Mouse (Mus musculus): ENCODE measurements around the gene Slc6a16. TPM values are rescaled to one million over a fixed set of nuclear protein-coding genes. Genes with fewer than 3 reads are reported as not detected.

The Slc6a16 gene
- polyA plus RNA-seq, 1 experiment = 0.63 TPM

DNA sequence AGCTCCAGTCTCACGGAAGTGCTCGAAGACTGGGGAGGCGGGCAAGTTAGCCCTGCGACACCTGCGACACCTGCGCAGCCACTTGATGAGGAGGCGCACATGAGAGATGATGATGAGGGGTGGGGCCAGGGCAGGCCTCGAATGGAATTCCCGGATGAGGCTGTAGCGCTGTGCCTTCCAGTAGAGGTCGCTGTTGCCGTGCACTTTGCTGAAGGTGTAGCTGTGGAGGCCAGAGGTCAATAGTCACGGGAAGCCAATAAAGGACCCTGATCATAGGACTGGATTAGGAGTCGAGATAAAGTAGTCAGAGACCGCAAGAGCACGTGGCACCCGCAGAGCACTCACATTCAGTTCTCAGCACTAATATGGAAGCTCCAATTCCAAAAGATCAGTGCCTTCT is 64.4 kb downstream of the Slc6a16 start:
- Histone ChIP-seq H3K9ac (ENCODE audit: low read depth, poor library complexity, severe bottlenecking) (0 out of 2 replicates have a peak overlapping the region, but pooled peaks have one; percentile 9), H3K4me1 (ENCODE audit: control insufficient read depth, insufficient read depth, low read length) (no peaks in the 10 kb centered on the region), H3K27ac (ENCODE audit: insufficient read depth, low read length) (no peak overlapping the region), H3K9me3 (replicated peaks; ENCODE audit: control insufficient read depth, insufficient read depth, low read length, poor library complexity, severe bottlenecking) (no peaks in the 10 kb centered on the region), H3K36me3 (ENCODE audit: control insufficient read depth, insufficient read depth, low read length, poor library complexity, severe bottlenecking) (peaks cover 8% of the 10 kb centered on the region), H3K27me3 (ENCODE audit: control insufficient read depth, insufficient read depth, low read length, poor library complexity, severe bottlenecking) (no peaks in the 10 kb centered on the region), H3K4me3 (ENCODE audit: low read depth, low read length) (no peak overlapping the region)
- TF ChIP-seq CTCF (IDR thresholded peaks at IDR 0.05; ENCODE audit: low read depth, low read length) (peak; percentile 99), POLR2A (IDR thresholded peaks at IDR 0.05; ENCODE audit: insufficient read depth, low read length) (no peak), EP300 (IDR thresholded peaks at IDR 0.05; ENCODE audit: insufficient read depth, low read depth, low read length) (peak; percentile 77; the same call in 1 of the 2 replicates)

DNA sequence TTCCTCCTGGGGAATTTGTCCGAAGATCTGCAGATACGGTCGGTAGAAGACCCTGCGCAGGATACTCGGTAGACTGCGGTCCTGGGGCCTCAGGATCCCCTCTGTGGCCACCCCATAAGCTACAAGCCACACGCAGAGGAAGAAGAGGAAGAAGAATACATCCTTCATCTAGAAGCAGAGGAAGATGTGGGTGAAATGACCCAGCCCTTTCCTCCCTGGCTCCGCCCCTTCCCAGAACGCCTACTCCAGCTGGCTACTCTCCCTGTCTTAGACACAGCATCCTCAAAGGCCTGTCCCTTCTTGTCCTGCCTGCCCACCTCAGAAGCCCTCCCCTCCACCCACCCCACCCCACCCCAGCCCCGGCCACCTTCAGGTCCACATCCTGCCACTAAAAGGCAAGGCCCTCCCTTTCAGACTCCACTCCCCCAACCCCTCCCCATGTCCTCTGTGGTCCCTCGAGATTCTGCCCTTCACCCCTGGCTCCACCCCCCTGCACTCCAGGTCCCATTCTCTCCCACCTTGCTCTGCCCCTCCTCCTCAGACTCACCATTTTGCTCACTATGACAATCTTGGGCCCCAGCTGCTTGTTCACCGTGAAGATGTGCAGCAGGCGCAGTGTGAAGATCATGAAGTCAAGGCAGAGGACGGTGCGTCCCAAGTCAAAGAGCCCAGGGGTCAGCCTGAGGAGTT is 67.8 kb downstream of the Slc6a16 start:
- TF ChIP-seq EP300 (IDR thresholded peaks at IDR 0.05; ENCODE audit: insufficient read depth, low read depth, low read length) = no peak
- no peak for TF ChIP-seq CTCF (IDR thresholded peaks at IDR 0.05; ENCODE audit: low read depth, low read length)
- TF ChIP-seq POLR2A (IDR thresholded peaks at IDR 0.05; ENCODE audit: insufficient read depth, low read length) = no peak
- Histone ChIP-seq H3K9ac (ENCODE audit: low read depth, poor library complexity, severe bottlenecking) (no peak overlapping the region; the same call in 1 of the 2 replicates), H3K27ac (ENCODE audit: insufficient read depth, low read length) (no peak overlapping the region)

DNA sequence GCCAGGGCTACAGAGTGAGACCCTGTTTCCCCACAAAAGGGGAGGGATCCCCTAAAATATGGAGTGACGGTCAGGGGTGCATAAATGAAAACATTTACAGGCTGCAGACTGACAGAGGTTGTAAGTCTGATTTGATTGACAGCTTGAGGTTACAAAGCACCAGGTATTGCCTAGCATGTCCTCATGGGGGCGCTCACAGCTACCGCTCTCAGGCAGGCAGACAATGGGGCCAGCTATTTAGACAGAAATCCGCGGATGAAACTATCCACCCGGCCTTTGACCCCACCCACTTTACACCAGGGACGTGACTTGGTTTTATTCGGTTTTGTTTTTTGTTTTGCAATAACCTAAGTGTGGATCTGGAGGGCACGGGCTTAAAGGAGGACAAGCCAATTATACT is 68.6 kb downstream of the Slc6a16 start:
- Histone ChIP-seq H3K4me3 (ENCODE audit: low read depth, low read length) (no peak overlapping the region), H3K4me1 (ENCODE audit: control insufficient read depth, insufficient read depth, low read length) (no peaks in the 10 kb centered on the region), H3K36me3 (ENCODE audit: control insufficient read depth, insufficient read depth, low read length, poor library complexity, severe bottlenecking) (no peaks in the 10 kb centered on the region), H3K9me3 (replicated peaks; ENCODE audit: control insufficient read depth, insufficient read depth, low read length, poor library complexity, severe bottlenecking) (no peaks in the 10 kb centered on the region), H3K27ac (ENCODE audit: insufficient read depth, low read length) (no peak overlapping the region), H3K9ac (ENCODE audit: low read depth, poor library complexity, severe bottlenecking) (no peak overlapping the region), H3K27me3 (ENCODE audit: control insufficient read depth, insufficient read depth, low read length, poor library complexity, severe bottlenecking) (no peaks in the 10 kb centered on the region)
- TF ChIP-seq POLR2A (IDR thresholded peaks at IDR 0.05; ENCODE audit: insufficient read depth, low read length) (no peak), CTCF (IDR thresholded peaks at IDR 0.05; ENCODE audit: low read depth, low read length) (peak; percentile 90), EP300 (IDR thresholded peaks at IDR 0.05; ENCODE audit: insufficient read depth, low read depth, low read length) (no peak)

More for the DNA sequence above, 67.8 kb downstream of the Slc6a16 start:
- Histone ChIP-seq H3K27me3 (ENCODE audit: control insufficient read depth, insufficient read depth, low read length, poor library complexity, severe bottlenecking) (no peaks in the 10 kb centered on the region), H3K9me3 (replicated peaks; ENCODE audit: control insufficient read depth, insufficient read depth, low read length, poor library complexity, severe bottlenecking) (no peaks in the 10 kb centered on the region), H3K36me3 (ENCODE audit: control insufficient read depth, insufficient read depth, low read length, poor library complexity, severe bottlenecking) (peaks cover 2% of the 10 kb centered on the region; the same call in 1 of the 2 replicates), H3K4me3 (ENCODE audit: low read depth, low read length) (peak overlapping the region; percentile 31), H3K4me1 (ENCODE audit: control insufficient read depth, insufficient read depth, low read length) (no peaks in the 10 kb centered on the region)

DNA sequence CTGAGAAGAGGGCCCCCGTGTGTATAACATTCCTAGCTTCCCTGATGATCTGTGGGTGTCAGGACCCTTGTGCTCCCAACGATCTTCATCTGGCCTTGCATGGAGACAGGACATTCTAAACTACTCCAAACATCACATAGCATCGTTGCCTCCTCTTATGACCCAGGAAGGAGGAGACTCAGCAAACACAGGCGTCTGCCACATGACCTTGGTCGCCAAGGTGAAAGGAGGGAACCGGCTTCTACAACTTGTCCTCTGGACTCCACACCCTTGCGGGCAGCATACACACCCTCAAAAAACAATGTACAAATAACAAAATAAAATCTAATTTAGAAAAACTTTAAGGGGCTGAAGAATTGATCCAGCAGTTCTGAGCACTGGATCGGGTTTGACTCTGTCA is 71.1 kb downstream of the Slc6a16 start:
- Histone ChIP-seq H3K27ac (ENCODE audit: insufficient read depth, low read length) (no peak overlapping the region), H3K27me3 (ENCODE audit: control insufficient read depth, insufficient read depth, low read length, poor library complexity, severe bottlenecking) (no peaks in the 10 kb centered on the region), H3K9me3 (replicated peaks; ENCODE audit: control insufficient read depth, insufficient read depth, low read length, poor library complexity, severe bottlenecking) (no peaks in the 10 kb centered on the region), H3K4me3 (ENCODE audit: low read depth, low read length) (no peak overlapping the region), H3K9ac (ENCODE audit: low read depth, poor library complexity, severe bottlenecking) (no peak overlapping the region), H3K36me3 (ENCODE audit: control insufficient read depth, insufficient read depth, low read length, poor library complexity, severe bottlenecking) (0 out of 2 replicates have a peak, but pooled peaks cover 2% of the 10 kb centered on the region), H3K4me1 (ENCODE audit: control insufficient read depth, insufficient read depth, low read length) (peaks cover 1% of the 10 kb centered on the region)
- TF ChIP-seq EP300 (IDR thresholded peaks at IDR 0.05; ENCODE audit: insufficient read depth, low read depth, low read length) = no peak
- TF ChIP-seq POLR2A (IDR thresholded peaks at IDR 0.05; ENCODE audit: insufficient read depth, low read length) = no peak
- TF ChIP-seq CTCF (IDR thresholded peaks at IDR 0.05; ENCODE audit: low read depth, low read length) = no peak

DNA sequence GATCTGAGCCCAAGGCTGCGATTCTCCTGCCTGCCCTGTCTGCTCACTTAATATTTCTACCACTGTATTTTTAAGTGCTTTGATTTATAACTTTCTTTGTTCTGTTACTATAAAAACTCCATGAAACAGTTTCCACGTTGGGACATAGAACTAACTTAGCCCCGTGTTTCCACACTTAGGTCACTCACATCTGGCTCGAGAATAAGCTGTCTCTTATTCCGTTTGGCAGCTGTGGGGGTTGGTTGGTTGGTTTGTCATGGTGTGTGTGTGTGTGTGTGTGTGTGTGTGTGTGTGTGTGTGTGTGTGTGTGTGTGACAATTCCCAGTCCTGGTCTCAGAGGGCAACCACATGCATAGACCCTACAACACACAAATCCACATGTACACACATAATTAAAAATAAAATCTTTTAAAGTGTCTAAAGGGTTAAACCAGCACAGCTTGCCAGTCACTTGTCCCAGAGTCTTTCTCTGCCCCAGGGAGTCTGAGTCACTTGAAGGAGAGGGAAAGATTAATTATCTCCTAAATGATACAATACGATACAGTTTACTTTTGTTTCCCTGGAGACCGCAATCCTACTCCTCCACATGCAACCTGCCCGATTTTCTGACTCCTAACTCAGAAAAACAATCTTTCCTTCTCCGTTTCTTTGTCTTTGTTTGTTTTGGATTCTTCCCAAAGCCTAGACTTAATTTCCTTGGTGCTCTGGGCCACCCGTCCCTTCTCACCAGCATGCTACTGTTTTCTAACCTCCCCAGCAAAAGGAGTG is 72.0 kb downstream of the Slc6a16 start:
- Histone ChIP-seq H3K27ac (ENCODE audit: insufficient read depth, low read length) (no peak overlapping the region), H3K9ac (ENCODE audit: low read depth, poor library complexity, severe bottlenecking) (no peak overlapping the region), H3K27me3 (ENCODE audit: control insufficient read depth, insufficient read depth, low read length, poor library complexity, severe bottlenecking) (no peaks in the 10 kb centered on the region), H3K4me1 (ENCODE audit: control insufficient read depth, insufficient read depth, low read length) (peaks cover 1% of the 10 kb centered on the region), H3K36me3 (ENCODE audit: control insufficient read depth, insufficient read depth, low read length, poor library complexity, severe bottlenecking) (0 out of 2 replicates have a peak, but pooled peaks cover 2% of the 10 kb centered on the region), H3K9me3 (replicated peaks; ENCODE audit: control insufficient read depth, insufficient read depth, low read length, poor library complexity, severe bottlenecking) (no peaks in the 10 kb centered on the region), H3K4me3 (ENCODE audit: low read depth, low read length) (no peak overlapping the region)
- TF ChIP-seq CTCF (IDR thresholded peaks at IDR 0.05; ENCODE audit: low read depth, low read length) (no peak), POLR2A (IDR thresholded peaks at IDR 0.05; ENCODE audit: insufficient read depth, low read length) (no peak), EP300 (IDR thresholded peaks at IDR 0.05; ENCODE audit: insufficient read depth, low read depth, low read length) (no peak)

All from ES-Bruce4 (cell line).